Mouse (Mus musculus) layer of hippocampus, adult 18-20 months (tissue): Measurements from ENCODE around the gene Enah. TPM values are rescaled to one million over a fixed set of nuclear protein-coding genes. Genes with fewer than 3 reads are reported as not detected.

Source experiments
- DNase-seq, 2 experiments: peaks; one replicate each; pipeline ENCODE4 v3.0.0; 2022; ENCODE audit warnings: low spot score in 2 of 2
- total RNA-seq, 2 experiments: library from RNA; stranded (reverse); gene quantifications; 2 replicates each; pipeline ENCODE4 v1.2.3; 2021

Enah gene
- total RNA-seq, 2 experiments from 2014 or later = 183 to 190 TPM

DNA sequence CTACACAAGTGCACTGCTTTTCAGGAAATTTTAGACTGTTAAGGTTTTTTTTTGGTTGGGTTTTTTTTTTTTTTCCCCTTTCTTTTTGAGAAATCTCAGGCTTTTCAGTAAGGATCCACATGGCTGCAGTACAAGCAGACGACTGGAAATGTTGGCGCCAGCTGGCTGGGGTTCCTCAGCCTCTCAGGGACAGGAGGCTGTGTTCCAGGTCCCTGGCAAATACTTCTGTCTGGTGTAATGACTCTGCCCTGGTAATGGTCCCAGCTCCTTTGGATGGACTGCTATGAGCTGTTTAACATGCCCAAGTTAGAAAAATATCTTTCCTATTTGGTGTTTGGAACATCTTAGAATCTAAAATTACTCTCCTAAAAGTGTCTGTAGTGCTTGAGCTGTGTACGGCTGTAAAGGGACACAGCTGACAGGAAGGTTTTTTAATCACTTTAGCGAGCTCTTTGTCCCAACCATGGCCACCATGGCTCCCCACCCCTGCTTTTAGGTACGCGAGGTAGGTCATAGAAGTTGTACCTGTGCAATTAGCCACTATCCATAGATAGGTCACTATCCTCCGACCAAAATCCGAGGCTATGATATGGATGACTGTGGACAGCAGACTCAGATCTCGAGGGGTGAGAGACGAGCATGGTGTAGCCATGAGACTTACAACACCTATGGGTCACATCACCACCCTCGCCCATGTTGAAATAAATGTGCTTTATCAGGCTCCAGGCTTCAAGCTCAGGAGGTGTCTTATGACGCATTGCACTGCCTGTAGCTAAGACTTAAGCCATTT lies 168.1 kb downstream of the Enah start:
- peak; percentile 37 to 73 for DNase-seq

GRCm38 (mm10) chr1:181850441-181850840 lies 169.3 kb downstream of the Enah start:
- no peak for DNase-seq

DNA sequence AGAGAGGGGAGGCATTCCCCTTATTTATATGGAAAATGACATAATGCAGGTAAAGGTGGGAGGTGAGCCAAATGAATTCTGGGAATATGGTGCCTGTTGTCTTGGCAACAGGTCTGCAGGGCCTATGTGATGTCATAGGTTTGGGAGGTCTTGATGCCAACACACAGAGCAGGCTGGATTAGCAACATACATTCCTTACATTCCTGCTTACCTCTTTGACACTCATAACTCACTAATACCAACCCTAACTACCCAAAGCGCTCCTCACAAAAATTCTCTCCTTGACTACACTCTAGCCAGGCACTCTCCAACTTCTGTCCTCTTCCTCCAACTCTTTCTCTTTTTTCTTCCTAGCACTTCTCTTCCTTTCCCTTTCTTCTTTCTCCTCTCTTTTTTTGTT lies 171.6 kb downstream of the Enah start:
- DNase-seq = no peak

DNA sequence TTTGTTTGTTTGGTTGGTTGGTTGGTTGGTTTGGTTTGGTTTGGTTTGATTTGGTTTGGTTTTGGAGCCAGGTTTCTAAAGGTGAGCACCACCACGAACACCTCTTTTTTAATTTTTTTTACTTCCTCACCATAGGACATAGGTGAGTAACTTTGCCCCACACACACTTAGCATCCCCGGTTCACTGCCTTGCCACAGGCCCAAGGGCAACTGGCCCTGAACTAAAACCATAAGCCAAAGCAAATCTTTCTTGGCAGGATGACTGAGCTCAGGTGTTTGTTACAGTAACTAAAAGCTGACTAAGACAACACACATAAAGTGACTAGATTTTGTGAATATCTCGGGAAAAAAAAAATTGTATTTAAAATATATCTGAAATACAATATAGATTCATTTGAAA lies 172.4 kb downstream of the Enah start:
- DNase-seq = no peak

Other genes starting within 250 kb of the Enah start
- 10 to 100 TPM; 13.2 to 13.7 TPM for gene Lbr, start 176.9 kb downstream of the Enah start, total RNA-seq
- 10 to 100 TPM; 71.7 to 73.8 TPM for gene Srp9, start 104.7 kb upstream of the Enah start, total RNA-seq
- gene Vmn1r1, start 144.5 kb upstream of the Enah start, total RNA-seq = not detected